Mouse (Mus musculus) adrenal gland, adult (tissue): ENCODE measurements at regions not wholly inside any gene's neighbourhood (a gene's known extent, or its start where the extent isn't known, plus 50 kb on each side); places are given as distances from the start of the nearest gene placed in this dataset.
"Not testable (repeated sequence)": the region's sequence is repeated elsewhere in the genome, so short reads cannot be mapped to it uniquely, and the experiment has no call there.

ENCODE experiments used
- DNase-seq, 2 experiments: peaks; one replicate each; pipeline ENCODE4 v3.0.0; 2022 to 2023; ENCODE audit warnings: low spot score in 1 of 2; ENCODE audit not compliant: inconsistent age in 2 of 2

DNA sequence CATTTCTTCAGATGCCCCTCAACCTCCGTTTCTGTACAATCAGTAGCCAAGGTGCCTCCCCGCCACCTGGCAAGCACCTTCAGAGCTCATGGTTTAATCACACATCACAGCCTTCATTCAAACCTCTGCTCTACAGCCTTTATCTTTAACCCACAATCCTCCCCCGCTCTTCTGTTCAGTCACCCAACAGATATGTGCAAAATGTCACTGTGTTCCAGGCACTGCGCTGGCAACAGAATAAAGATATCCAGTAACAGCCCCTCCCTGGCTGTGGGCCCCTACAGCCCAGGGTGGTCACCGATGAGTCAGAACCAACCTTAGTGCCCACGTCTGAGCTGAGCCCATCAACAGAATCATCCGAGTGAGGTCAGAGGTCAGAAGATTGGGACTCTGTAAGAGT, 54.3 kb upstream of the Ddr1 start:
- peak in 1 of 2 experiments; percentile 63 for DNase-seq

DNA sequence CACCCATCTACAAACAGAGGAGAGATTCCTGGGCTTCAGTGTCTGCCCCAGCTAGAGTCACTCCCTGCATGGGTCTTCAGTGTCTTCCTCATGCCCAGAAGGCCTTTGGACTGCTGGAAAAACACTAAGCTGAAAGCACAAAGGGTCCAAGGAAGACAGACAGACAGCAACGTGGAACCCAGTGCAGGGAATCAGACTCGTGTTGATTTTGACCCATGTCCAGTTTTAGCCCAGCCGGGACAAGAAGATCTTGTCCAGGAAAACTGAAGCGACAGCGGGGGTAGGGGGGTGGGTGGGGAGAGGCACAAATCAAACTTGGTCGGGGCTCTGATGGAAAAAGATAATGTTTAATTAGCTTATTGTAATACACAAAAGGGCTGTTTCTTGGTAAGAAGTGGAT, 55.3 kb upstream of the Ddr1 start:
- no peak for DNase-seq

DNA sequence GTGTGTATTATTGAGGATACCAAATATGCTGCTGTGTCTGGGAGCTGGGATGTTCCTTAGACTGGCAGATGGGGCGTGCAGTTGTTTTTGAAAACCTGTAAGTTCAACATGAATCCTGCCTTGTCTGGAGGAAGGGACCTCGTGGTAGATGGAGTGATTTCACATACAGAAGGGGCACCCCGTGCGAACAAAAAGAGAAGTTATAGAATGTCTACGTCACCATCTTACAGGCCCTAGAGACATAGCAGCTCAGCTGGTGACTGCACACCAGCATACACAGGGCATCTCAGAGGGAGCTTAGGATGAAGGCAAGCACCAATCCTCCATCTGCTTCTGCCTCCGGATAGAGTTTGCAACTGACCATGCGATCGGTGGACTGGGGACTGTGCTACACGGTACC, 58.2 kb upstream of the Ddr1 start:
- DNase-seq, result no peak

DNA sequence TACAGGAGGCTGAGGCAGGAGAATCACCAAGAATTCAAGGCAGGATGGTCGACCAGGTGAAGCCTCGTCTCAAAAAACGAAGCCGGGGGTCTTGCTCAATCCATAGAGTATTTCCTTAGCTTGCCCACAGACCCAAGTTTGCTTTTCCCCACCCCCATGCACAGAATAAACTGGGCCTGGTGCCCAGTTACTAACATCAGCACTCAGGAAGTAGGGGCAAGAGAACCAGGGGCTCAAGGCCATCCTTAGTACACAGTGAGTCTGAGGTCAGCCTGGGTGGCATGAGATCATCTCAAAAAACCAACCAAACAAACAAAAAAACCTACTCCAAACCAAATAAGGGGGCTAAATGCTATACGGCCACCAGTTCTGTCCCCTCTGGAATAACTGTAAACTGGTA, 58.4 kb upstream of the Ier3 start:
- DNase-seq, result peak in 1 of 2 experiments; percentile 59

DNA sequence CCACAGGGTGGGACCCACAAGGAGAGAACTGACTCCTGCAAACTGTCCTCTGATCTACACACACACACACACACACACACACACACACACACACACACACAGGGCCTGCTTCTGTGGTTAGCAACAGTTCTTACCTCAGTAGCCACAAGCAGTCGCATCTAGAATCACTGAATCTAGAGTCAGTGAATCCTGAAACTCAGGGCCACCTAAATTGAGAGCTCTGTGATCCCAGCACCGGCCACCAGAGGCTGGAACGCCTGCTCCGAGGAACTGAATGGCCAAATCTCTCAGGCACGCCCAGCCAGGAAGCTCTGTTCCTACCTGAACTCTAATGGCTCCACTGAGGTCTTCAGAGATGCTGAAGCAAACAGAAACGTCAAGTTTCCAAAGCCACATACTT, 57.6 kb upstream of the Ier3 start:
- peak; percentile 57 to 71 for DNase-seq

DNA sequence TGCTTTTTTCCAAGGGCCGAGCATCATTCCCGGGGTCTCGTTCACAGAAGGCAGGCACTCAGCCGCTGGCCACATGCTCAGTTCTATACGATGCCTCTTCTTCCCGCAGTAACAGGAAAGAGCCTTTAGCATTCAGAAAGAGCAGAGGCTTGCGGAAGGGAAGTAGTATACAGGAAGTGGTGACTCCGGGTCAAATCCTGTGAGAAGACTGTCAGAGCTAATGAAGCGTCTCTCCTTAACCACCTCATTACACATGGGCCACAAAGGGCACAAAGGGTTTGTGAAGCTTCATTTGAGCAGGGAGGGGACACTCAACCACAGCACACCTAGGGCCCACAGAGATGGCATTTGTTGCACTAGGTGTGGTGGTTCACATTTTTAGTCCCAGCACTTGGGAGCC, 55.1 kb upstream of the Ier3 start:
- DNase-seq, result no peak

DNA sequence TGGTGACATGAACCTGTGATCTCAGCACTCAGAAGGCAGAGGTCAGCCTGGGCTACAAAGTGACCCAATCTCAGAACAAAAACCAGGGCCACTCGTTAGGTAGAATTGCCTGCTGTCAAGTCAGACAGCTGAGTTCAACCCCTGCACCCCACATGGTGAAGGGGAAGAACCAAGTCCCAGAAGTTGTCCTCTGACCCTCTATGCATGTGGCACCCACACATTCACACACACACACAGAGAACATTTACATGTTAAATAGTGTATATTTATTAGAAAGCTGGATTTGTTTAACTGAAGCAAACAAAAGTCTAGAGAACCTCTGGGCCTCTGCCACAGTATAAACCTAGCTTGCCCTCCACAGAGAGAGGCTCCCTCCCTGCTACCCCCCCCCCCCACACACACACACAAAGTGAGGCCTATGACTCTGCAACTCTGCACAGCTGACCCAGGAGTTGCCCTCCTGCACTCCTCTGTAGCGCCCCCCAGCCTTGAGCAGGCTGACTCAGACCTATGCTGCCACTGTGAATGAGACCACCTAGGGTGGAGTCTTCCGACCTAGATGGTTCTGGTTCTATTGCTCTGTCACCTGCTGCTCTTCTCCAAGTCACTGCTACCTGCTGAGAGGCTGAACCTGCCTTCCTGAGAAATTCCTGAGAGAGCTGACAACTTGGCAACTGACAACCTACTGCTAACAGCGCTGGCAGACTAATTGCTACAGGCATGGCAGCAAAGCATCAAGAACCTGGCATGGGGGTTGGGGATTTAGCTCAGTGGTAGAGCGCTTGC, 52.1 kb upstream of the Ier3 start:
- DNase-seq, result no peak

DNA sequence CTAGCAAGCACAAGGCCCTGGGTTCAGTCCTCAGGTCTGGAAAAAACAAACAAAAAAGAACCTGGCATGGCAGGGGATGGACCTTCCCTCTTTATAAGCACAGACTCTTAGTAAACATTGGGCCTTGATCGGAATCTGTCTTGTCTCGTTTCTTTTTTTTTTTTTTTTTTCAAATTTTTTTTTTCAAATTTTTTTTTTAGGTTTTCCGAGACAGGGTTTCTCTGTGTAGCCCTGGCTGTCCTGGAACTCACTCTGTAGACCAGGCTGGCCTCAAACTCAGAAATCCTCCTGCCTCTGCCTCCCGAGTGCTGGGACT, 51.6 kb upstream of the Ier3 start:
- DNase-seq, result not testable (repeated sequence)

DNA sequence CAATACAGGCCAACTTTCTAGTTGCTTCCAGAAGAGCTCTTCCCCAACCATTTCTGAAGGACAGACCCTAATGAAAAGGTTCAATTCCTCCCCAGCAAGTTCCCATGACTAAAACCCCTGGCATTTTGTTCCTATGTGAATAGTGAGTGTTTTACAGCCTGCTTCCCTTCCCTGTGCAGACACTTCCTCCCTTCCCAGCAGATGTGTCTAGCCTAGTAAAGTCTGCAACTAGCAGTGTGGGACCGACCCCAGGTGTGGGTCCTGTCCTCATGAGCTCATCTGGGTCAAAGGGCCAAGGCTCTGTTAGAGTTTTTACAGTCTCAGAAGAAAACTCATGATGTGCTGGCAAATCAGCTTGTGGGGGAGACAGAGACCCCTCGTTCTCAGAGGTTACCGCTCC, 50.9 kb upstream of the Ier3 start:
- DNase-seq, result no peak

DNA sequence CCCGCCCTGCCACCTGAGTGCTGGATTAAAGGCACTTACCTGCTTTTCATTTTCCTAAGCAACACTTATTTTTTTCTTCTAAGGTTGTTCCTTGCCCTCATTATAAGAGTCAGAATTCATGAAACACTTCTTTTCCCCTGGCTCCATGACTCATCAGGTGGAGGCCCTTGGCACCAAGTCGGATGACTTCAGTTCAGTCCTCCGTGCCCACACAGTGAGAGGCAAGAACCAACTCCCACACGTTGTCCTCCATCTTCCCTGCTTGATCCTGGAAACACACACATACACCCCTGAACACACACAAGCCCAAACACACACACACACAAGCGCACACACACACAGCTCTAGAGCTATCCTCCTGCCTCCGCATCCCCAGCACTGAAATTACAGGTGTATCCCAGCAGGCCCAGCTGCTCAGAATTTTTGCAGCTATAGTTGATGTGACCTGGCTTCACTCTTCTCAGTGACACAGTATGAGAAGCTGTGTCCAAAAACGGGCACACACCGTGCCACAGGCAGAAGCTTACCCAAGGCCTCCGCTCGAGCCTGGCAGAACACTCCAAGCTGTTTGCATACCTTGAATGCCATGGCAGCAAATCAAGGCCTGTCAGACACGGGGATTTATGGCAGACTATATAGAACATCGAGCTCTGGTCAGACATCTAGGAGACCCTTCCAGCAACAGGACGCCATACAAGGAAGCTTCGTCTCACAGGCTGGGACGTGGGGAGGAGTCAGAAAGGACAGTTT, 49.7 kb upstream of the Ier3 start:
- DNase-seq, result peak; percentile 82 to 85
